Mouse (Mus musculus): ENCODE measurements at regions not wholly inside any gene's neighbourhood (a gene's known extent, or its start where the extent isn't known, plus 50 kb on each side); places are given as distances from the start of the nearest gene placed in this dataset.

- DNase-seq (ENCODE audit: low spot score) = no peak
These were observed 789.9 kb downstream of the Nr2f2 start for GRCm38 (mm10) chr7:69576596-69576995.

GRCm38 (mm10) chr7:69573730-69574129 is 792.8 kb downstream of the Nr2f2 start:
- no peak for DNase-seq (ENCODE audit: low spot score)

- no peak for DNase-seq (ENCODE audit: low spot score)
These were observed 793.7 kb downstream of the Nr2f2 start for GRCm38 (mm10) chr7:69572626-69573394.

GRCm38 (mm10) chr7:69566949-69567348 is 799.6 kb downstream of the Nr2f2 start:
- no peak for DNase-seq (ENCODE audit: low spot score)

GRCm38 (mm10) chr7:69564432-69564831 is 802.1 kb downstream of the Nr2f2 start:
- no peak for DNase-seq (ENCODE audit: low spot score)

GRCm38 (mm10) chr7:69554776-69555175 is 805.7 kb upstream of the Arrdc4 start:
- DNase-seq (ENCODE audit: low spot score) = peak; percentile 4

GRCm38 (mm10) chr7:69553981-69554380 is 804.9 kb upstream of the Arrdc4 start:
- DNase-seq (ENCODE audit: low spot score) = no peak

- DNase-seq (ENCODE audit: low spot score) = no peak
These were observed 787.0 kb upstream of the Arrdc4 start for GRCm38 (mm10) chr7:69536072-69536471.

- DNase-seq (ENCODE audit: low spot score) = no peak
These were observed 764.9 kb upstream of the Arrdc4 start for GRCm38 (mm10) chr7:69513966-69514365.

- no peak for DNase-seq (ENCODE audit: low spot score)
These were observed 761.3 kb upstream of the Arrdc4 start for GRCm38 (mm10) chr7:69510389-69510788.

- peak; percentile 14 for DNase-seq (ENCODE audit: low spot score)
These were observed 744.3 kb upstream of the Arrdc4 start for GRCm38 (mm10) chr7:69493062-69493930.

- DNase-seq (ENCODE audit: low spot score) = peak; percentile 90
These were observed 741.8 kb upstream of the Arrdc4 start for GRCm38 (mm10) chr7:69490566-69491466.

- no peak for DNase-seq (ENCODE audit: low spot score)
These were observed 739.6 kb upstream of the Arrdc4 start for GRCm38 (mm10) chr7:69488630-69489029.

- no peak for DNase-seq (ENCODE audit: low spot score)
These were observed 738.1 kb upstream of the Arrdc4 start for GRCm38 (mm10) chr7:69487111-69487510.

- DNase-seq (ENCODE audit: low spot score) = no peak
These were observed 735.5 kb upstream of the Arrdc4 start for GRCm38 (mm10) chr7:69484552-69484951.
